Mouse (Mus musculus) urinary bladder, postnatal 14 days (tissue): Measurements from ENCODE around the gene Cwh43.

Experiments
- DNase-seq: peaks from one replicate; pipeline ENCODE4 v3.0.0; 2021; ENCODE audit warnings: low spot score

Gene Cwh43

GRCm38 (mm10) chr5:73405981-73406722 lies at the start of gene Cwh43:
Gene Cwh43, plus strand, starts transcription at chr5:73406075.
- DNase-seq, result peak; percentile 55

DNA sequence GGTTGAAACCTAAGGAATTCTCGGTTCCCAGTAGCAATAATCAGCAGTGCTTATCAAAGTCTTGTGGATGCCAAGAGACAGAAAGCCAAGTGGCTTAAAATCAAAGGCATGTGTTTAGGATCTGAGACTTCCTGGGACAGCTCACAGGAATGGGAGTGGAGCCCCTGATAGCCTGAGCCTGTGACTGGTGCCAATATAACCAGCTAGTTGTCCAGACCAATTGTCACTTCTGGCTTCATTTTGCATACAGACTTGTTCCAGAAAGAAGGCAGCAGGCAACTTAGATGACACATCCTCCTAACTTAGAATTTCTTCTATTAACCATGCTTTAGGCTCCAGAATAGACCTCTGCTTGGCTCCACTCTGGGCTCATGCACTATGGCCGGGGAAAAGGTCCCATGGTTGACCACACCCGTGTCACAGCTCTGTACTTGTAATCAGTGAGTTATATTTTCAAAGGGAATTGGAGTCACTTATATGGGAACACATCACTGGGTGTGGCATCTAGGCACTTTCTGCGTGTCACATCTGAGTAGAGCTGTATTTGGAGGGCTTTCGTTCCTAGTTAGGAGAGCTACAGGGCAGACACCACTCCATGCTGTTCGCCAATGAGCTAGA lies 46.6 kb upstream of the Cwh43 start:
- DNase-seq, result no peak

GRCm38 (mm10) chr5:73359752-73360141 lies 46.1 kb upstream of the Cwh43 start:
- DNase-seq, result no peak

GRCm38 (mm10) chr5:73360240-73360639 lies 45.6 kb upstream of the Cwh43 start:
- no peak for DNase-seq

- no peak for DNase-seq
Measured at GRCm38 (mm10) chr5:73362338-73362737, 43.5 kb upstream of the Cwh43 start.

DNA sequence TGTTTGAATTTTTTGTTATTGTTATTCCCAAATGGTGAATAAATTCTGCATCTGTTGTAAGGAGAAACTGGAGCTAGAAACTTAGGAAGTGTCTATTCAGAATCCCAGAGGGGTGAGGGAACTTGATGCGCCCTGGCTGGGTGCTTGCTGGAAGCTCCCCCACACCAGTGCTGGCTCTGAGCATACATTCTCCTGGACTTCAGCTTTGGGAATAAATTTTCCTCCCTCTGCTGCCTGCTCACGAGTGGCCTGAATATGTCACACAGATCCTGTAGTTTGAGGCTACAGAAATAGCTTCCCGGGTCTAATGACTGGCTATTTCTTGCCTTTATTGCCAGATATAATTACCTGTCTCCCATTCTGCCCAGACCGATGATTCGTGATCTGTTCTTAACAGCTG lies 43.1 kb upstream of the Cwh43 start:
- DNase-seq, result no peak

DNA sequence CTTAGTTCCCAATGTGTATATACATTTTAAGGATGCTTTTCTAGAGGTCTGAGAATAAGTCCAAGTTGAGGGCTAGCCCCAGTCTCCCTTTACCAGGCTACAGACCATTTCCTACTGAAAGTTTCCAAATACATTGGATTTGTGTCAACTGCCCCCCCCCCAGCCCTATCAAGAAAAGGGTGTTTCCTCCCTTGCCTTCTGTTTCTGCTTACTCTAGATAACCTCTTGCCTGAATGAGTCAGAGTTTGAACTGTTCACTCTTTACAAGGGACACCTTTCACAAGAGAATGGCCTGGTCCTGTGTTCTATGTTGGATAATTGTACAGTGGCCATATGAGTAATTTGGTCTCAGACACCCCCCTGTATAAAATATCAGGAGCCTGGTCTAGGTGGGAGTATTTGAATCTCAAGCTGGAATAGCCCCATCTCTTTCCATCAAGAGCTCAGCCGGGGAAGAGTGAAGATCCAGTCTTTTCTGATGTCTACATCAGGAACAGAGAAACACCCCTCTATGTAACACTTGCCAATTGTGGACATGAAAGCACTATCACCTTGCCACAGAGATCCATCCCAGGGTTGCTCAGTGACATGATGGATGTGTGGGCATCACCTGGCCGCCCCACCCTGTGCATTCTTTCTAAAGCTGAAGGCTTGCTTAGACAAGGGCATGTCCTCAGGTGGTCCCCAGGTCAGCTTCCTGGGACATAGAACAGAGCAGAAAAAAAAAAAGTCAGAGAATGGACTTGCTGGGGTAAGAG lies 41.6 kb upstream of the Cwh43 start:
- no peak for DNase-seq

DNA sequence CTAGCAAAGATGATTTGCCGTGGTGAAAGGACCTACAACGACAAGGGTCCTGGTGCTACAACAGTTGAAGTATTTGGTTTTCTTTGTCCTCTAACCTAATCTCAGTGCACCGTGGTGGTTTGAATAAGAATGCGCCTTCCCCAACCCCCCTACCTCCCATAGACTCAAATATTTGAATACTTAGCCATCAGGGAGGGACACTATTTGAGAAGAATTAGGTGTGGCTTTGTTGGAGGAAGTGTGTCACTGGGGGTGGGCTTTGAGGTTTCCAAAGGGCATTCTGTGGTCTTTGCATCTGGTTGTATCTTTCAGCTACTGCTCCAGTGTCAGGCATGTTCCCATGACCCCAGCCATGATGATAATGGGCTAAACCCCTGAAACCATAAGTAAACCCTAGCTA lies 38.0 kb upstream of the Cwh43 start:
- DNase-seq, result no peak

- no peak for DNase-seq
Measured at GRCm38 (mm10) chr5:73368845-73369447, 36.9 kb upstream of the Cwh43 start.

- no peak for DNase-seq
Measured at GRCm38 (mm10) chr5:73369731-73370130, 36.1 kb upstream of the Cwh43 start.

- DNase-seq, result peak; percentile 72
Measured at GRCm38 (mm10) chr5:73372601-73373000, 33.3 kb upstream of the Cwh43 start.

- DNase-seq, result no peak
Measured at GRCm38 (mm10) chr5:73373184-73373583, 32.7 kb upstream of the Cwh43 start.

DNA sequence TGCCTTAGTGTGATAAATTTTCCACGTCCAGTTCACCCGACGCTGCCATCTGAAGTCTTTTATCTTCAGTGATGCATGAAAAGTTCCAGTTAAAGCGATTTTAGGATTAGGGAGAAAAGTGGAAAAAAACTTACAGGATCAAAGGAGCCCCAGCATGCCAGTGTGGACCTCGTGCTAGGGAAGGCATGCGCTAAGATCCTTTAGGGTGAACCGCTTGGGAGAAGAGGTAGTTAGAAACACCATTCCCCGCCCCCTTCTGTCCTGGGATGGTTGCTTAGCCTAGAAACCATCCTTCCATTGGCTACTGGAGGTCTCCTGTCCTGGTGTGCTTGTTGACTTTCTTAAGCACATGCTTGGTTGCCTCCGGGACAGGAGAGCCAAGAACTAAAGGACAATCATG lies 29.8 kb upstream of the Cwh43 start:
- DNase-seq, result no peak

DNA sequence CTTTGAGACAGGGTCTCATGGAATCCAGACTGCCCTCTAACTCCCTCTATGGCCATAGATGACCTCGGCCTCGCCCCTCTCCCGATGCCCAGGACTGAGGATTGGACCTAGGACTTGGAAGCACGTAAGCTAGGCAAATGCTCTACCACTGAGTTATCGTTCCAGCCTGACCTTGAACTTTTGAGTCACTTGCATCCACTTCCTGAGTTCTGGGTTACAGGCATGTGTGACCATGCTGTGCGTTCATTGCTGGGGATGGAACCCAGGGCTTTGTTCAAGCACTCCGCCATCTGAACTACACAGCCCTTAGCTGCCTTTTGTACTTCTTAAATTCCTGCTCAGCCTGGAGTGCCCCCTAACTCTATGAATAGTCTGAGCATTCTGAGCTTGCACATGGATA lies 29.4 kb upstream of the Cwh43 start:
- no peak for DNase-seq

DNA sequence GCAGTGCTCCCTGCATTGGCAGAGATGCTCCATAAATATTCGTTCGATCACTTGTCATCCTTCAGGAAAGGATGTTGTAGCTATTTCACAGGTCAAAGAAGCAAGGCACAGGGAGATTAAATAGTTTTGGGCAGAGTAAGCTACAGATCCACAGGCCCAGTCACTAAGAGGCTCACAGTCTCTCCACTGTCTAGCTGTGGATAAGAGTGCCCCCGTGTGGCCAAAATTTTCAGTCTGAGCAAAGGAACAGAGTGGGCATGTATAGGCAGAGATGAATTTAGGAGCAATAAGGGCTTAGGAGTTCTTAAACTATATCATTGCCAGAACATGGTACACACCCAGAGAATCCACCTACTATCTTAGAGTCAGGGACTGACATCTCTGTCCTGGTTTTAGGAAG lies 26.0 kb upstream of the Cwh43 start:
- DNase-seq, result peak; percentile 94

GRCm38 (mm10) chr5:73380829-73381228 lies 25.0 kb upstream of the Cwh43 start:
- DNase-seq, result no peak

GRCm38 (mm10) chr5:73381510-73381909 lies 24.4 kb upstream of the Cwh43 start:
- DNase-seq, result no peak

GRCm38 (mm10) chr5:73381976-73382540 lies 23.8 kb upstream of the Cwh43 start:
- DNase-seq, result no peak

- DNase-seq, result peak; percentile 70
Measured at GRCm38 (mm10) chr5:73382737-73383646, 22.9 kb upstream of the Cwh43 start.

GRCm38 (mm10) chr5:73383647-73383970 lies 22.3 kb upstream of the Cwh43 start:
- no peak for DNase-seq

- peak; percentile 50 for DNase-seq
Measured at GRCm38 (mm10) chr5:73393041-73393440, 12.8 kb upstream of the Cwh43 start.
